Mouse (Mus musculus) ES-E14 (cell line): Measurements from ENCODE around the gene Gm7138.
"Not testable (repeated sequence)": the region's sequence is repeated elsewhere in the genome, so short reads cannot be mapped to it uniquely, and the experiment has no call there.

Experiments used
- CHD2 ChIP-seq: IDR thresholded peaks from 2 replicates; pipeline ENCODE4 v1.6.1; 2014; ENCODE audit warnings: mild to moderate bottlenecking, low read depth, low read length, inconsistent platforms
- HCFC1 ChIP-seq: IDR thresholded peaks from 2 replicates; pipeline ENCODE4 v1.6.1; 2012; ENCODE audit warnings: low read length, inconsistent platforms, borderline replicate concordance; ENCODE audit not compliant: insufficient read depth
- MAFK ChIP-seq: IDR thresholded peaks from 2 replicates; pipeline ENCODE4 v1.6.1; 2014; ENCODE audit warnings: mild to moderate bottlenecking, low read depth, low read length, inconsistent platforms; ENCODE audit not compliant: insufficient read depth
- ZC3H11A ChIP-seq: IDR thresholded peaks from 2 replicates; pipeline ENCODE4 v1.6.1; 2012; ENCODE audit warnings: low read depth, mild to moderate bottlenecking, inconsistent platforms, low read length, borderline replicate concordance
- ZNF384 ChIP-seq: IDR thresholded peaks from 2 replicates; pipeline ENCODE4 v1.6.1; 2012; ENCODE audit warnings: low read depth, low read length, inconsistent platforms

GRCm38 (mm10) chr10:77751254-77751653 lies 25.5 kb downstream of the Gm7138 start, which contains the start of gene Gm9736:
- TF ChIP-seq ZNF384, HCFC1, CHD2, ZC3H11A, MAFK: not testable (repeated sequence)
